Mouse (Mus musculus) heart, embryonic 10.5 days (tissue): ENCODE results near the gene Sh3bp4. TPM values are rescaled to one million over a fixed set of nuclear protein-coding genes. Genes with fewer than 3 reads are reported as not detected.
A peak's percentile ranks its signal among the peaks of the same experiment; 100 is the strongest.

Experiments used
- DNase-seq: peaks from one replicate; pipeline ENCODE4 v3.0.0-alpha.2; 2017; ENCODE audit warnings: low spot score
- H3K27ac ChIP-seq: fragments of 300-500 bp; sonication (generic); 2 replicates; pipeline ENCODE4 v1.5.1; 2016; ENCODE audit warnings: mild to moderate bottlenecking
- H3K27me3 ChIP-seq: fragments of 300-500 bp; sonication (generic); 2 replicates; pipeline ENCODE4 v1.6.1; 2016; ENCODE audit warnings: mild to moderate bottlenecking; ENCODE audit not compliant: poor library complexity, insufficient read depth, severe bottlenecking
- H3K36me3 ChIP-seq: fragments of 300-500 bp; sonication (generic); 2 replicates; pipeline ENCODE4 v1.6.1; 2016; ENCODE audit warnings: mild to moderate bottlenecking, moderate library complexity
- H3K4me1 ChIP-seq: fragments of 300-500 bp; sonication (generic); 2 replicates; pipeline ENCODE4 v1.6.1; 2016; ENCODE audit warnings: mild to moderate bottlenecking
- H3K4me3 ChIP-seq: fragments of 300-500 bp; sonication (generic); 2 replicates; pipeline ENCODE4 v1.5.1; 2016; ENCODE audit warnings: mild to moderate bottlenecking, moderate library complexity
- H3K9me3 ChIP-seq: fragments of 300-500 bp; sonication (generic); 2 replicates; pipeline ENCODE4 v1.6.1; 2016; ENCODE audit warnings: mild to moderate bottlenecking, moderate library complexity
- WGBS: fragments of 180-500 bp; shearing (Covaris S2); methylation state at CpG from one replicate; pipeline ENCODE4 v1.1.7; 2016; 5-methylcytosine and 5-hydroxymethylcytosine counted together
- polyA plus RNA-seq: library from polyadenylated mRNA; unstranded; fragments of >200 nt; fragmentation: Nextera tagmentation; extraction: Ambion mirVana; gene quantifications from 2 replicates; pipeline ENCODE4 v1.2.1, GENCODE M21; 2016

Gene Sh3bp4
- polyA plus RNA-seq, 1 experiment from 2014 or later = 23.4 TPM

DNA sequence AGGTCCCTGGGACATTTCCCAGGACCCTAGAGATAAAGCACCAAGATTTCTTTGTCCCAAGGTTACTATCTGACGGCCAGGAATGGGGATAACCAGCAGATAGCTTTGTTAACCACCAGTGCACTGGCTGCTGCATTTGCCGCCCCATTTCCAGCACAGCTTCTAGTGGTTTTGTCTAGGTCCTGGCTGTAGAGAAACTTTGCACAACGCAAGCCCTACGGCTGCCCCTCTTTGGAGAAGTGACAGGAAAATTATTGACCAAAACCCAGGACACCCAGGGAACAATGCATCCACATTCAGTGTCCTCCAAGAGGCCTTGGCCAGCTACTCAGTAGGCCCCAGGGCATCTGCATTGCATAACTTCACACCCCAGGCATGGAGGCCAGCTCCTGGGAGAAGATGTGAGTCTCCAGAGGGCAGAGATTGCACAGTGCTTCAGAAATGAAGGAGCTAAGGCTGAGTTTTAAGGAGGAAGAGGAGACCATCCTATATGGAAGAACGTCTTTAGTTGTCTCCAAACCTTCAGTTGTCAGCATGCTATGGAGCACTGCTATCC lies 3.2 kb downstream of the Sh3bp4 start:
- H3K4me1 ChIP-seq = peaks cover 80% of the 10 kb centered on the region
- 58% methylated on average over 5 of the region's 5 CpGs for WGBS
- peak overlapping the region; percentile 96 for H3K4me3 ChIP-seq
- H3K27ac ChIP-seq = peak overlapping the region; percentile 98
- H3K9me3 ChIP-seq = no peaks in the 10 kb centered on the region
- no peaks in the 10 kb centered on the region for H3K36me3 ChIP-seq
- no peak for DNase-seq
- no peaks in the 10 kb centered on the region for H3K27me3 ChIP-seq

DNA sequence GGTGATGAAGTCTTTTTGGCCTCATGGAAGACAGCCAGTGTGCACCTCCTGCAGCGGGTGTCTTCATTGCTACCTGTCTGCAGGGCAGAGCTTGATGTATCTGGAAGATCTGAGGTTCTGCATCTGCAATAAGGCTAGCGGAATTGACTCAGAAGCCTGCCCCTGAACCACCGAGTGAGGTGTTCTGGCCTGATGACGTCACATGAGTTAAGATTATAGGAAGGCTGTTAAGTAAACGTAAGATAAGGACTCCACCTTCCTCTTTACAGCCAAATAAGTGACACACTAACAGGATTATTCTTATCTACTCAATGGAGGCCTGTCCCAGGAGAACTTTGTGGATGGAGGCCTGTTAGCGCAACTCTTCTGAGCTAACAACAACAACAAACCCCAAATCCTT lies 4.5 kb downstream of the Sh3bp4 start:
- H3K9me3 ChIP-seq = no peaks in the 10 kb centered on the region
- H3K36me3 ChIP-seq = no peaks in the 10 kb centered on the region
- H3K4me1 ChIP-seq = peaks cover 80% of the 10 kb centered on the region
- no peaks in the 10 kb centered on the region for H3K27me3 ChIP-seq
- no peak for DNase-seq
- WGBS = 34% methylated on average over 6 of the region's 6 CpGs
- H3K27ac ChIP-seq = no peak overlapping the region
- H3K4me3 ChIP-seq = no peak overlapping the region

GRCm38 (mm10) chr1:89075120-89075519 lies 4.9 kb downstream of the Sh3bp4 start:
- Histone ChIP-seq H3K4me3 (no peak overlapping the region), H3K36me3 (no peaks in the 10 kb centered on the region), H3K27ac (no peak overlapping the region), H3K4me1 (peaks cover 81% of the 10 kb centered on the region), H3K27me3 (no peaks in the 10 kb centered on the region), H3K9me3 (no peaks in the 10 kb centered on the region)
- 55% methylated on average over 8 of the region's 8 CpGs for WGBS
- no peak for DNase-seq

- DNase-seq = no peak
- H3K9me3 ChIP-seq = no peaks in the 10 kb centered on the region
- no peaks in the 10 kb centered on the region for H3K27me3 ChIP-seq
- WGBS = 82% methylated on average over 9 of the region's 9 CpGs
- H3K4me3 ChIP-seq = no peak overlapping the region
- H3K4me1 ChIP-seq = peaks cover 91% of the 10 kb centered on the region
- no peaks in the 10 kb centered on the region for H3K36me3 ChIP-seq
- no peak overlapping the region for H3K27ac ChIP-seq
Measured at GRCm38 (mm10) chr1:89076777-89077176, 6.6 kb downstream of the Sh3bp4 start.

DNA sequence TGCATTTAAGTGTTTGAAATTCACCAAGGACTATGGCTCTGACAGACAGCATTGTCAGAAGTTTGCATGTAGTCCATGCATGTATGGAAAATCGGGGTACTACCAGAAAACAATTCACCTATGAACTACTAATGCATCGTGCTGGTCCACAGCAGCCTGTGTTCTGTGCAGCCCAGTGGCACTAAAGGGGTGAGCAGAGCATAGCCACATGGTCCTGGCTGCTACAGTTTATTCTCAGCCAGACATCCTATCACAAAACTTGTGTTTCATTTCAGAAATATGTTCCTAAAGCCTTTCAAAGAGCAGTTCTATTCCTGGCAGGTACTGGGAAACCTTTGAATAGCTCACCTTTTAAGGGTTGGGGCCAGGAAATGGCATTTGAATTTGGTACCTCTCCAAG lies 8.0 kb downstream of the Sh3bp4 start:
- WGBS = 63% methylated on average over 2 of the region's 2 CpGs
- Histone ChIP-seq H3K4me3 (no peak overlapping the region), H3K9me3 (no peaks in the 10 kb centered on the region), H3K27me3 (no peaks in the 10 kb centered on the region), H3K36me3 (peaks cover 1% of the 10 kb centered on the region; the same call in 1 of the 2 replicates), H3K4me1 (peaks cover 88% of the 10 kb centered on the region), H3K27ac (no peak overlapping the region; the same call in 1 of the 2 replicates)
- no peak for DNase-seq

DNA sequence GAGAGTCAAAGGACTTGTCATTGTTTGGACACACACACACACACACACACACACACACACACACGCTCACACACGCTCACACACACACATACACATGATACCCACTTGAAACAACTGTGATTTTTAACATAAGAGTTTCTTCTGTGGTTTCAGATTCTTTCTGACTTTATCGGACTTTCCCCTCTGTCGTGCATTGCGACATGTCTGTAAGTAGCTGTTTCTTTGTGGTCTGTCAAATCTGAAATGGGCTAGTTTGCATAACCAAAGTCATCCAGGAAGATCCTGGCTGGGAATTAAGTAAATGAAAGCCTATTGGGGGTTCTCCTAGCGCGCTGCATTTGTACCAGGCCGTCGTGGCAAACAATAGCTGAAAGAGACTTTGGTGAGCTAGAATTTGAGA lies 8.5 kb downstream of the Sh3bp4 start:
- Histone ChIP-seq H3K27me3 (no peaks in the 10 kb centered on the region), H3K36me3 (peaks cover 6% of the 10 kb centered on the region; the same call in 1 of the 2 replicates), H3K9me3 (no peaks in the 10 kb centered on the region), H3K27ac (no peak overlapping the region), H3K4me1 (peaks cover 85% of the 10 kb centered on the region), H3K4me3 (no peak overlapping the region)
- DNase-seq = no peak
- 57% methylated on average over 9 of the region's 9 CpGs for WGBS

- 60% methylated on average over 2 of the region's 2 CpGs for WGBS
- Histone ChIP-seq H3K4me3 (no peak overlapping the region), H3K36me3 (peaks cover 6% of the 10 kb centered on the region; the same call in 1 of the 2 replicates), H3K4me1 (peaks cover 81% of the 10 kb centered on the region), H3K27ac (0 out of 2 replicates have a peak overlapping the region, but pooled peaks have one; percentile 25), H3K27me3 (no peaks in the 10 kb centered on the region), H3K9me3 (no peaks in the 10 kb centered on the region)
- DNase-seq = no peak
Measured at GRCm38 (mm10) chr1:89079239-89079638, 9.0 kb downstream of the Sh3bp4 start.

DNA sequence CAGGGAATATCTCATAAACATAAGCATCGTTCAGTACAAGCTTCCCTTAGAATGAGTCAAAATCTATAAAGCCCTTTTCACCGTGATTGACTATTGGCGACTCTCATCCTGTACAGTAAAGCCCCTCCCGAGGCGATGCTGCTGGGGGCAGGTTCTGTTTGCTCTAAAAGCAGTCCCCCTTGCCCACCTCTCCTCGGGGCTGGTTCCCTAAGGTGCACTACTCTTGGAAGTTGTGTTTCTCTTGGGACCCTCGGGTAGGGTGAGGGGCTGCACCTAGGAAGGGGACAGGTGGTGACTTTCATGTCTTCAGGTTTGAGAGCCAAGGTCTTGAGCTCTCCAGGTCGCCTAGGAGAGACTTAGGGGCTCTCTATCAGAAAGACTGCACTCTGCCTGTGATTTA lies 10.2 kb downstream of the Sh3bp4 start:
- 79% methylated on average over 8 of the region's 8 CpGs for WGBS
- peaks cover 6% of the 10 kb centered on the region; the same call in 1 of the 2 replicates for H3K36me3 ChIP-seq
- H3K4me1 ChIP-seq = peaks cover 76% of the 10 kb centered on the region
- H3K27ac ChIP-seq = no peak overlapping the region
- H3K9me3 ChIP-seq = no peaks in the 10 kb centered on the region
- no peak overlapping the region for H3K4me3 ChIP-seq
- no peak for DNase-seq
- H3K27me3 ChIP-seq = no peaks in the 10 kb centered on the region

- no peaks in the 10 kb centered on the region for H3K9me3 ChIP-seq
- no peaks in the 10 kb centered on the region for H3K27me3 ChIP-seq
- DNase-seq = no peak
- H3K27ac ChIP-seq = no peak overlapping the region
- H3K36me3 ChIP-seq = peaks cover 6% of the 10 kb centered on the region; the same call in 1 of the 2 replicates
- 71% methylated on average over 5 of the region's 5 CpGs for WGBS
- peaks cover 76% of the 10 kb centered on the region for H3K4me1 ChIP-seq
- H3K4me3 ChIP-seq = no peak overlapping the region
Measured at GRCm38 (mm10) chr1:89080795-89081194, 10.6 kb downstream of the Sh3bp4 start.

DNA sequence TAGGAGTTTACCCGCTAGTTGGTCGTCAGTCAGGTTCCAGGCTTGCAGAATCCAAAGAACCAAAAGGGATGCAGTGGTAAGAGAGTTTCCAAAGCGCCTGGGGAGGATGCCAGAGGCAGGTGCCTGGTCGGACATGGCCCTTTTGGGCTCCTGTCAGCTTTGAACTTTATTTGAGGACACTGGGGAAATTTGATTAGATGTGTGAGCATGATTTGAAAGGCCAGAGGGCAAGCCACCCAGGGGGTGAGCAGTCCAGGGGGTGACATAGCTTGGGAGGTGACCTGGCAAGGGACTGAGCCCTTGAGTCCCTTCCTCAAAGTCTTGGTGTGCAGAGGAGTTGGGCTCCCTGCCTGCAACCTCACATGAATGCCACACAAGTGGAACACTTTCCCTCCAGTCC lies 11.2 kb downstream of the Sh3bp4 start:
- no peaks in the 10 kb centered on the region for H3K27me3 ChIP-seq
- H3K4me1 ChIP-seq = peaks cover 77% of the 10 kb centered on the region
- H3K36me3 ChIP-seq = peaks cover 6% of the 10 kb centered on the region; the same call in 1 of the 2 replicates
- H3K9me3 ChIP-seq = no peaks in the 10 kb centered on the region
- no peak for DNase-seq
- H3K4me3 ChIP-seq = no peak overlapping the region
- WGBS = 82% methylated on average over 4 of the region's 4 CpGs
- no peak overlapping the region for H3K27ac ChIP-seq

DNA sequence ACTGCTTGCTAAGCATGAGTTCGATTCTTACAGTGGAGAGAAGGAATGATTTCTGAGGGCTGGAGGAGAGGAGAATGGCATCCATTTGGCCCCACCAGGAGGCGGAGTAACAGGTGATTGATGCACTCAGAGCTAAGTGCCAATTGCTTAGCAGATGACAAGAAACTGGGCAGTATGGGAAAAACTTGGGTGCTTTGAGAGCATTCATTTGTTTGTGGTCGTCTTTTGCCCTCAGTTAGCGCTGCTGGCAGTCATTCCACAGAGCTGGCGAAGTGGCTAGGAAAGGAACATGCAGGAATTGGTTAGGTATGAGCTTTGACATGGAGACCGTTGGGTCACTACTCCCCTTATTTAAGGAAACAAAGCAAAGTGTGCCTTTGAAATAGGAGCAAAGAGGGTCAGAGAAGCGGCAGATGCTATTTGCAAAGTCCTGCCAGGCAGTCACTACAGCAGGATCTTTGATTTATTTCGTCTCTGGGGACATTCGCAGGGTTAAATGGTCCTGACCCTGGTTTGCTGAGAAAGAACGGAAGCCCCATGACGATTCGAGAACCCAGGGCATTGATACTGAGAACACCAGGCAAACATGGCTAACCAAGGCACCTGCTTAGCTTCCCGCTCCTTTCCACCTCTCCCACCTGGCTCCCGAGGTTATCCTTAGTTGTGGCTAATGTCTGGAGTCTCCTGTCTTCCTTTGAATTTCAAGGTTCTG lies 12.1 kb downstream of the Sh3bp4 start:
- Histone ChIP-seq H3K4me1 (peaks cover 78% of the 10 kb centered on the region), H3K9me3 (no peaks in the 10 kb centered on the region), H3K36me3 (peaks cover 6% of the 10 kb centered on the region; the same call in 1 of the 2 replicates), H3K27me3 (no peaks in the 10 kb centered on the region), H3K27ac (no peak overlapping the region), H3K4me3 (no peak overlapping the region)
- 74% methylated on average over 14 of the region's 14 CpGs for WGBS
- DNase-seq = no peak

- 81% methylated on average over 9 of the region's 9 CpGs for WGBS
- Histone ChIP-seq H3K27me3 (no peaks in the 10 kb centered on the region), H3K27ac (no peak overlapping the region; the same call in 1 of the 2 replicates), H3K9me3 (no peaks in the 10 kb centered on the region), H3K4me1 (peaks cover 82% of the 10 kb centered on the region), H3K36me3 (peaks cover 6% of the 10 kb centered on the region; the same call in 1 of the 2 replicates), H3K4me3 (no peak overlapping the region)
- DNase-seq = no peak
Measured at GRCm38 (mm10) chr1:89086575-89087153, 16.4 kb downstream of the Sh3bp4 start.

DNA sequence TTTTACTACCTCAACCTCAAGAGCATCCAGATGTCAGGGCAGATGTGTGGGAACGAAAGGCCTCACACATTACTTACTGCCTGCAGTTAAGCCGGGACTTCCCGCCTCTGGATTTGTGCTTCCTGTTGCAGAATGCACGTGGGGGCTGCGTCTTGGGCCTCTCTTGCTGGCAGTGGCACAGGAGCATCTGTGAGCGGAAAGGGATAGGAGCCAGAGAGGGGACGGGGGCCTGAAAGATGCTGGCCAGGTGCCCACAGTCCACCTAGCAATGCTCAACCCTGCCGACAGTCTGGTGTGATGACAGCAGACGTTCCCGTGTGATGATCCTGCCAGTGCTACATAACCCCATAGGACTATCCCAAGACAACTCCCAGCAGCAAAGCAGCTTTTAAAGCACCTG lies 17.9 kb downstream of the Sh3bp4 start:
- Histone ChIP-seq H3K4me1 (peaks cover 85% of the 10 kb centered on the region), H3K27me3 (no peaks in the 10 kb centered on the region), H3K27ac (peak overlapping the region; percentile 38; the same call in 1 of the 2 replicates), H3K9me3 (no peaks in the 10 kb centered on the region), H3K4me3 (no peak overlapping the region), H3K36me3 (peaks cover 6% of the 10 kb centered on the region; the same call in 1 of the 2 replicates)
- 57% methylated on average over 10 of the region's 10 CpGs for WGBS
- no peak for DNase-seq
